Mouse (Mus musculus): ENCODE measurements around the gene Trhde.

Trhde gene

DNA sequence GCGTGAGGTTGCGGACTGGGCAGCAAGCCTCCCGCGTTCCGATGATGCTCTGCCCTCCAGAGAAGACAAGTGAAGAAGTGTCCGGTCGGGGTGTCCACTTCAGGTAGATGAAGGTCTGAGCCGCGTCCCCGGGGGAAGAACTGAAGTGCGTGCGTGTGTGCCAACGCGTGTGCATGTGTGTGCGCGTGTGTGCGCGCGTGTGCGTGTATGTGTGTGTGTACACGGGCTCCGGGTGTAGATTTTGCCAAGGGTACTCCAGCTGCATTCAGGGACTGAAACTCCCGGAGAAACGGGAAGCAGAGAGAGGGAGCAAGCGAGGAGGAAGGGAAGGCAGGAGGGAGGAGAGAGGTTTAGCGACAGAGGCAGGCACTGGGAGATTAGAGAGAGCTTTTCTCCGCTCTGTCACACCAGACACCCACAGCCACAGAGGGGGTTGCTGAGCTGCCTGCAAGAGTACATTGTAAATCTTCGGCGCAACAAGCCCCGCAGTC lies at the start of gene Trhde:
Gene Trhde (minus strand): TSS at position 147 of the 491 bp plus-strand sequence.
- H3K36me3 ChIP-seq (ENCODE audit: control insufficient read depth, insufficient read depth, low read length, poor library complexity, severe bottlenecking), result no peaks in the 10 kb centered on the region

DNA sequence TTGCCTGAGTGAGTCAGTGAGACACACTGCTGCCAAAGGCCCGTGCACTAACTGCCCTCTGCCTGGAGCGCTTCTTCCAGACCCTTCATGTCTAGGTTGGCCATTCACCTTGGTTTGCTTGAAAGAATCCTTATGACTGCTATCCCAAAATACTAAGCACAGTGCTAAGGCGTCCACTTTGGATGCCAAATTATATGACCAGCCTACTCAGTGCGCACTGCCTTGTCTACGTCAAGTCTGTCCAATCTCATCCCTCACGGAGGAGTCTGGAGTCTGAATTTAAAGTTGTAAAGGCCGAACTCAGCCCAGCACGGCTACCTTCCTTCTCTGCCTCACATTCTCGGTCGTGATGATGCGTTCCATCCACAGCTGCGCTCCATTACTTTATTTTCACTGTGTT lies 39.9 kb upstream of the Trhde start:
- Histone ChIP-seq H3K36me3 (ENCODE audit: control insufficient read depth, insufficient read depth, low read length, poor library complexity, severe bottlenecking) (no peaks in the 10 kb centered on the region), H3K27me3 (ENCODE audit: control insufficient read depth, insufficient read depth, low read length, poor library complexity, severe bottlenecking) (no peaks in the 10 kb centered on the region)
- no peak for DNase-seq (ENCODE audit: low read depth, low spot score)

More for the DNA sequence above, at the start of gene Trhde:
- H3K27me3 ChIP-seq (ENCODE audit: control insufficient read depth, insufficient read depth, low read length, poor library complexity, severe bottlenecking), result no peaks in the 10 kb centered on the region
- no peak for DNase-seq (ENCODE audit: low read depth, low spot score)

DNA sequence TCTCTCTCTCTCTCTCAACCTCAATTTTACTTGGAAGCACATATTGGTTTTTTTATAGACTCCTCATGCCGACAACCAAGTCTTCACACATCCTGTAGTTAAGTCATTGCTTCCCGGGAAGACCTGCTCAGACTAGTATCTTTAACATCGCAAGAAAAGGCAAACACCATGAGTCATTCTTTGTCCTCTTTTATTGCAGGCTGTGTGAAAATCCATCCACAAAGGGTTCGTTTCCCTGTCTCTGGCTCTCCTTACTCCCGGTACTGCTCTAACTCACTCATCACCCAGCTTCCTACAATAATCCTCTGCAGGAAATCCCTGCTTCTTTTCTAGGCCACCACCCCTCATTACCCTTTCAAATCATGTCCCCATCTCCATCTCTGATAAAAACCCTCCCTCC lies 39.3 kb upstream of the Trhde start:
- no peaks in the 10 kb centered on the region for H3K27me3 ChIP-seq (ENCODE audit: control insufficient read depth, insufficient read depth, low read length, poor library complexity, severe bottlenecking)
- no peak for DNase-seq (ENCODE audit: low read depth, low spot score)

DNA sequence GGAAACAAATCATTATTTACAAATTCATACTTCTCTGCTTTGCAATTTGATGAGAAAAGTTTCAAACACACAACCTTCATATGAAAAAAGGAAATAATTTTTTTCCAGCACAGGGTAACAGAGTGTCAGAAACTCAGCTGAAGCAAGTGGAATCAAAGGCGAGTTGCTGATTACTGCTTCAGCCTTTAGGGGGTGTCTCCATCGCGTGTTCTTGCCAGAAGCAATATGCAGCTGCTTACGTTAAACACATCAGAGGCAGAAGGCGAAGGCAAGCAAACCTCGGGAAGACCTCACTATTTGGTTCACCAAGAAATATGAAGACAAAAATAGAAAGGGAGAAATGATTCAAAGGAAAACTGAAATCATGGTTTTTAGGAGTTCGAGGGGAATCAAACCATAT lies 29.2 kb upstream of the Trhde start:
- H3K27me3 ChIP-seq (ENCODE audit: control insufficient read depth, insufficient read depth, low read length, poor library complexity, severe bottlenecking), result no peaks in the 10 kb centered on the region
- no peak for DNase-seq (ENCODE audit: low read depth, low spot score)

More for the DNA sequence above, 39.3 kb upstream of the Trhde start:
- H3K36me3 ChIP-seq (ENCODE audit: control insufficient read depth, insufficient read depth, low read length, poor library complexity, severe bottlenecking), result no peaks in the 10 kb centered on the region

DNA sequence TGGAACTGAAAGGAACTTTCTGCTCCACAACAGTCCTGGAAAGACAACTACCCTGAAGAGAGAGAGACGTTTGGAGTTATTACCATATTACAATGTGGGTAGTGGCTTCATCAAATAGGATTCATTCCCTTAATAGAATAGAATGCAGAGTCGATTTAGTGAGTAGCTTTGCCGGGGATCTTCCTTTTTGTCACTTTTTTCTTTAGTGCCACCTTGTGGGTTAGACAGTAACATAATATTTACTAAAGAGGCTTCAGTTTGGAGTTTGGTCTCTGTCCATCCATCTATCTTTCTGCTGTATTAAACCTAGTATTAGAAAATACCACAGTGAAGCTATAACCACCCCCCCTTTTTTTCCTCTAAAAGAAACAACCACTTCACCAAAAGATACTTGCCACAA lies 6.7 kb upstream of the Trhde start:
- H3K36me3 ChIP-seq (ENCODE audit: control insufficient read depth, insufficient read depth, low read length, poor library complexity, severe bottlenecking), result no peaks in the 10 kb centered on the region
- DNase-seq (ENCODE audit: low read depth, low spot score), result no peak
- H3K27me3 ChIP-seq (ENCODE audit: control insufficient read depth, insufficient read depth, low read length, poor library complexity, severe bottlenecking), result no peaks in the 10 kb centered on the region

More for the DNA sequence above, 29.2 kb upstream of the Trhde start:
- no peaks in the 10 kb centered on the region for H3K36me3 ChIP-seq (ENCODE audit: control insufficient read depth, insufficient read depth, low read length, poor library complexity, severe bottlenecking)

DNA sequence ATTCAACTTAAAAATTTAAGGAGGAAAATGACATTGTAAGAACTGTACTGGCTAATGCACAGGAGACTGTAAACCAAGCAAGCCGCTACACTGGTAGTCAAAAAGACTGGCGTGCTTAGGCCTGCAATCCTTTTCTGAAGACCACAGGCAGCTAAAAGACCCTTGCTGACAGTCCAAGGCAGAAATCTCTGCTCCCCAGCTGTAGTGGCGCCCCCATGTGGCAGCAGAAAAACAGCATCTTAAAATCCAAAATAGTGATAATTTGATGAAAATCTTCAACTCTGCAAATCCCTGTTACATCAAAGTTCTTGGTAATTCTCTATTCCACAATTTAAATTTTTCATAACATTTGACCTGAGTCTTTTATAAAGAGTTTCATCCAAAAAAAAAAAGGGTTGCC lies 3.8 kb upstream of the Trhde start:
- Histone ChIP-seq H3K27me3 (ENCODE audit: control insufficient read depth, insufficient read depth, low read length, poor library complexity, severe bottlenecking) (no peaks in the 10 kb centered on the region), H3K36me3 (ENCODE audit: control insufficient read depth, insufficient read depth, low read length, poor library complexity, severe bottlenecking) (no peaks in the 10 kb centered on the region)
- DNase-seq (ENCODE audit: low read depth, low spot score), result no peak

DNA sequence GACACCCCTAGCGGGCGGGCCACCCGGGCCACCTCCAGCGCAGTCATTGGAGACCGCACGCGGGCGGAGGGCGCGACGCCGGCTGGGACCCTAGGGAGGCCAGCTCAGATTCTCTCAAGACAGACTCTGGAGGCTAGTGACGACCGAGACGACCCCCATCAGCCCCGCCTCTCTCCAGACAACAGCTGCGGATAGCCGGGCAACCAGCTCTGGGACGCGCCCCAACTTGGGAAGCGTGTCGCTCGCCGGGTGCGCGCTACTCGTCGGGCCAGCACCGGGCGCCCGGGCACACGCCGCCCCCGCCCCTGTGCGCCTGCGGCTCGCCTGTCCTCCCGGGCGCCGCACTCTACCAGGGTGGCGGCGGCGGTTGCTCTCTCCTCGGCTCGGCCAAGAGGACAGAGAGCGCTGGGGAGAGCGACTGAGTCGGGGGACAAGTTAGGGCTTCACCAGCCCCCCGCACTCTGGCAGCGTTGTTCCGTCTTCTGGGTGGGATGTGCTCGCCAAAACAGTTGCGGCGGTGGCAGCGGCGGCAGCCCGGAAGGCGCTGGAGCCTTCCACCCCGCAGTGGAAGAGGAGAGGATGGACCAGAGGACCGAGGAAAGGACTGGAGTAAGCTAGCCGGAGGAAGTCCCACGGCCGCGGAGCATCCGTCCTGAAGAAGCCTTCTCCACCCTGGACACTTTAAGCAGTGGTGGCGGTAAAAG lies 498 bp downstream of the Trhde start:
- DNase-seq (ENCODE audit: low read depth, low spot score), result no peak
- no peaks in the 10 kb centered on the region for H3K27me3 ChIP-seq (ENCODE audit: control insufficient read depth, insufficient read depth, low read length, poor library complexity, severe bottlenecking)
- no peaks in the 10 kb centered on the region for H3K36me3 ChIP-seq (ENCODE audit: control insufficient read depth, insufficient read depth, low read length, poor library complexity, severe bottlenecking)

DNA sequence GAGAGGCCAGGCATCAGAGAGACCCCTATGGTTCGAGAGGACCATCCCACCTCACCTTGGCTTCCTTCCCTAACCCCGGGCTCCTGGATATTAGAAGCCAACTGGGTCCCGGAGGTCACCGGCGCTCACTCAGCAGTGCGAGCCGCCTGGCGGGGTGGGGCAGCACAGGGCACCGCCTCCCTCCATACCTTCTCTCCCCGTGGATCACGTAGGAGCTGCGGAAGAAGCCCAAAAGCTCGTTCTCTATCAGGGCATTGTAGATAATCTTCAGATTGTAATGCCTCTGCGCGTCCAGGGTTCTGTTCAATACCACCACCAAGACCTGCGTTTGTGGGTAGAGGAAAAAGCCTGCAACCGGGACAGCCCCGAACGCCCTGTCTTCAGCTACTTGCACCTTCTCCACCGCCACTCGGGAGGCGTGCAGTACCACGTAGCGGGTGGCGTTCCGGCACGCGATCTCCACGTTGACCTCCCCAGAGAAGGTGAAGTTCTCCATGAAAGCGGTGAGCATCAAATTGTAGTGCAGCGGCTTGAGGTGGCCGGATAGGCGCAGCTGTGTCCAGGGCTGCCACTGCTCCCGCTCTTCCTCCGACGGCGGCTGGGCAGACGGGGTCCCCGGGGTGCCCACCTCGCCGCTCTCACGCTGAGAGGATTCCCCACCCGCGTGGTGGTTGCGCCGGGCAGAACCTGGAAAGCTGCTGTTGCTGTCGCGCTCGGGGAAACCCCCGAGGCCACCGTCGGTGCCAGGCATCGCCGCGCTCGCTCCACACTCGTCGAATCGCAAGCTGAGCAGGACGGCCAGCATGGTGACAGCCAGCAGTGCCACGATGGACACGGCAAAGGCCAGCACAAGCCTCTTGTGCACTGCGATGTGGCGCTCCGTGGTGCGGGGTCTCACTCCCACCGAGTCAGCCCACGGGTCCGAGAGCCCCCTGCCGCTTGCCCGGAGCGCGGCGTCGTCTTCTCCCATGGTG lies 1.5 kb downstream of the Trhde start:
- DNase-seq (ENCODE audit: low read depth, low spot score), result no peak
- H3K27me3 ChIP-seq (ENCODE audit: control insufficient read depth, insufficient read depth, low read length, poor library complexity, severe bottlenecking), result no peaks in the 10 kb centered on the region
- no peaks in the 10 kb centered on the region for H3K36me3 ChIP-seq (ENCODE audit: control insufficient read depth, insufficient read depth, low read length, poor library complexity, severe bottlenecking)

DNA sequence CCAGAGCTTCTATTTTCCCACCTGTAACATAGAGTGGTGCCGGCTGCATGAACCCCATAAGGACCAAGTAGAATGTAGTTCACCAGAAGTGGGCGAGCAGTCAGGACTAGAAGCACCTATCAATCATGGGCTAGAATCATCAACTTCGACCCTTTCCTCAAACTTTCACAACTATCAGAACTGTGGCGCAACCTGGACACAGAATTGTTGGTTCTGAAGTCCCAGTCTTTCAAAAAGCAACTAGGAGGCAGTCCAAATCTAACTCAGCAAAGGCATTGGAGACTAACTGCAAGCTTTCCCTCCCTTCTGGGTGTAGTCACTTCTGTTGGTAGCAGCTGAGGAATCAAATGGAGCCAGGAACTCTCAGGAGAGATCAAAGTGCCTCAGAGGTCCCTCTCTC lies 2.6 kb downstream of the Trhde start:
- Histone ChIP-seq H3K27me3 (ENCODE audit: control insufficient read depth, insufficient read depth, low read length, poor library complexity, severe bottlenecking) (no peaks in the 10 kb centered on the region), H3K36me3 (ENCODE audit: control insufficient read depth, insufficient read depth, low read length, poor library complexity, severe bottlenecking) (no peaks in the 10 kb centered on the region)
- DNase-seq (ENCODE audit: low read depth, low spot score), result no peak

DNA sequence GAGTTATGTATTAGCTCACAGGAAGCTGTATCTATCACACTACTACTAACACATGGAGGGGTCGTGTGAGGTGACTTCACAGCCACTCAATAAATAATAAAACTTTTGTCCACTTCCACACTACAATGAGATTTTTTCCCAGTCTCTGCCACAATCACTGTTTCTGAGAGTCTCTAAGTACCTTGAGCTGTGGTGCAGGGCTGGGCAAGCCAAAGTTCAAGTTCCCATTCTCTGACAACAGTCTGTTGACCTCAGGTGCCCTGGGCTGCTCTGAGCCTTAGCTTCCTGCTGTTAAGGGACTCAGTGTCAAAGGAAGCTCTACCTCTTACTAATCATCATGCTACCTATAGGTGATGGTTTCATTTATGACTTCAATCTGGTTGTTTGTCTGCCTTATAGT lies 3.3 kb downstream of the Trhde start:
- Histone ChIP-seq H3K36me3 (ENCODE audit: control insufficient read depth, insufficient read depth, low read length, poor library complexity, severe bottlenecking) (no peaks in the 10 kb centered on the region), H3K27me3 (ENCODE audit: control insufficient read depth, insufficient read depth, low read length, poor library complexity, severe bottlenecking) (no peaks in the 10 kb centered on the region)
- DNase-seq (ENCODE audit: low read depth, low spot score), result no peak

DNA sequence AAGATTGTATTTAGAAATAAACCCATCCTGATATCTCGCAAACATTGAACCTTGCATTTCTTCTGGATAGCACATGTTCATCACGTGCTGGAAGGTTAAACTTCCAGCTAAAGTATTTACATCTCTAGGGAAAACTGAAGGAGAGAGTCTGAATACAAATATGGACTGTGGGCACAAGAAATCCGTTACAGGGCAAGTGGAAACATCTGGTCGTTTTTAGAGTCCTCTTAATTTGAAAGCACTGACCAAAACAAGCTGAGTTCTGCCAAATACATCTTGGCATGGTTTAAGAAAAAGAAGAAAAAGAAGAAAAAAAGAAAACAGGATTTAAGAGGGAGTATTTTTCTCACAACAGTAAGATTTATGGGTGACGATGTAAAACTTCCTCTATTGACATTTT lies 3.9 kb downstream of the Trhde start:
- DNase-seq (ENCODE audit: low read depth, low spot score), result no peak
- no peaks in the 10 kb centered on the region for H3K27me3 ChIP-seq (ENCODE audit: control insufficient read depth, insufficient read depth, low read length, poor library complexity, severe bottlenecking)

DNA sequence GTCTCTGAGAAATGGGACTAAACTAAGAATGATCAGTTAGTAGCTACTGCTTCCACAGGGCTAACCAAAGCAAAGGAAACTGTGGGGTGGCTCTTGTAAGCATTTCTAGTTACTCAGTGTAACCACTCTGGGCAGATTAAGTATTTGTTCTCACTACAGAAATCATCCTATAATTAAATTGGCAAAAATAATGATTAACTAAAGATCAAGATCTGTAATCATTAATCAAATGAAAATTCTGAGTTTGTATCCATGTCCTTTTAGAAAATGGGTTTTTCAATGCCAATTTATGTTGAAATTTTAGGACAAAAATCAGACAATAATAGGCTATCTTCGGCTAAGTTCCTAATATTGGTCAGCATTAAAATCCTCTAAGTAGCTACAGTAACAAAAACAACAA lies 4.4 kb downstream of the Trhde start:
- DNase-seq (ENCODE audit: low read depth, low spot score), result no peak
- no peaks in the 10 kb centered on the region for H3K36me3 ChIP-seq (ENCODE audit: control insufficient read depth, insufficient read depth, low read length, poor library complexity, severe bottlenecking)
- H3K27me3 ChIP-seq (ENCODE audit: control insufficient read depth, insufficient read depth, low read length, poor library complexity, severe bottlenecking), result no peaks in the 10 kb centered on the region

More for the DNA sequence above, 3.9 kb downstream of the Trhde start:
- H3K36me3 ChIP-seq (ENCODE audit: control insufficient read depth, insufficient read depth, low read length, poor library complexity, severe bottlenecking), result no peaks in the 10 kb centered on the region

DNA sequence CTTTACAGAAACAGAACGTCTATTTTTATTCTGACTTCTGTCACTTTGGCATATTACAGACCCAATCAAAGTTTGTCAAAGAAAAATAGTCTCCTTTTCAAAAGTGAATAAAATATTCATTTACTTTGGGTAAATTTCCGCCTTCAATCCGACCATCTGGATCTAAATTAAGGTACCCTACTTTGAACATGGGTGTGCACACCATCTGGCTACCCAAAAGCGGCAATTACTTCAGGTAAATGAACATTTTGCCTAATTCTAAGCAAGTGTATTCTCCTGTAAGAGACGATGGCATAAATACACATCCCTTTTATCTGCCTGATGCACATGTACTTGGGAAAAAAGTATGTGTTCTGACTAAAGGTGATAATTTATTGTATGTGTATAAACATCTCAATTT lies 5.2 kb downstream of the Trhde start:
- no peaks in the 10 kb centered on the region for H3K27me3 ChIP-seq (ENCODE audit: control insufficient read depth, insufficient read depth, low read length, poor library complexity, severe bottlenecking)
- no peak for DNase-seq (ENCODE audit: low read depth, low spot score)

DNA sequence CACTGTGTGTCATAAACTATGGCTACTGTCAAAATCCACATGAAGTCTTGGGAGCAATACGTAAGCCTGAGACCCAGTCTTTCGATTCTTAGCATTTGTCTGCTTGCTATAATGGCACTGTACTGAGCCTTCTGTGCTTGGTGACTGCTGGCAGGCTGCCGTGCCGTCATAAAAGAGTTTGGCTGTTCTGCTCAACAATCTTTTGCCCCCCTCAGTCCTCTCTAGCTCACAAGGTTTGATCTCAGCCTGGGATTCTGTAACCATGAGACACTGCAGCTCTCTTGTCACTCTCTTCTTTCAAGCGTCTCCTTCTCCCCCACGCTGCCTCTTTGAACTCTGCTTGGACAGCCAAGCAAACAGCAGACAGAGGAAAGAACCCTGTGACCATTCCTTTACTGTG lies 7.9 kb downstream of the Trhde start:
- Histone ChIP-seq H3K27me3 (ENCODE audit: control insufficient read depth, insufficient read depth, low read length, poor library complexity, severe bottlenecking) (no peaks in the 10 kb centered on the region), H3K36me3 (ENCODE audit: control insufficient read depth, insufficient read depth, low read length, poor library complexity, severe bottlenecking) (no peaks in the 10 kb centered on the region)

More for the DNA sequence above, 5.2 kb downstream of the Trhde start:
- H3K36me3 ChIP-seq (ENCODE audit: control insufficient read depth, insufficient read depth, low read length, poor library complexity, severe bottlenecking), result no peaks in the 10 kb centered on the region

DNA sequence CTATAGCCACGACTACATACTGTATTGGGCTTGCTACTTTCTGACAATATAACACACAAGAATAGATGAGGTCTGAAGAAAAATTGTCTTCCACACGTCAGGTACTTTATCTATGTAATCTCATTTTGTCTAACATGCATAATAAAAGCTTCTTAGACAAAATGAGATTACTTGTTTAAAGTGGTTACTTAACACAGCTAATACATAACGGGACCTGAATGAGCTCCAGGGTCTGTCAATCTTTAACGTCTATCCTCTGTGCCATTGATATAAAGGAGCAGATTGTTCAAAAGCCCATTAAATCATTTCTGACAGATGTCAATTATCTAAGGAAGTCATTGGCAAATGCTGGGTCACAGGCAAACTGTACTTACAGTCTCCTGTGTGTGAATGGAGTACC lies 36.2 kb downstream of the Trhde start:
- Histone ChIP-seq H3K27me3 (ENCODE audit: control insufficient read depth, insufficient read depth, low read length, poor library complexity, severe bottlenecking) (no peaks in the 10 kb centered on the region), H3K36me3 (ENCODE audit: control insufficient read depth, insufficient read depth, low read length, poor library complexity, severe bottlenecking) (no peaks in the 10 kb centered on the region)
- no peak for DNase-seq (ENCODE audit: low read depth, low spot score)

More for the DNA sequence above, 7.9 kb downstream of the Trhde start:
- no peak for DNase-seq (ENCODE audit: low read depth, low spot score)
